Mouse (Mus musculus) neural tube, embryonic 10.5 days (tissue): Measurements from ENCODE around the gene Olfr469.
"Not testable (repeated sequence)": the region's sequence is repeated elsewhere in the genome, so short reads cannot be mapped to it uniquely, and the experiment has no call there.

Experiments
- DNase-seq: peaks from one replicate; pipeline ENCODE4 v3.0.0-alpha.2; 2017; ENCODE audit warnings: low spot score; ENCODE audit errors: extremely low spot score

The Olfr469 gene

GRCm38 (mm10) chr7:107825441-107825840 lies at the start of gene Olfr469:
Olfr469 (minus strand) TSS chr7:107825541.
- not testable (repeated sequence) for DNase-seq

GRCm38 (mm10) chr7:107847390-107847789 lies 22.0 kb upstream of the Olfr469 start, which contains the start of gene Olfr470:
Olfr470 (minus strand) TSS chr7:107847490.
- not testable (repeated sequence) for DNase-seq

- DNase-seq: no peak
These were observed 16.4 kb upstream of the Olfr469 start for GRCm38 (mm10) chr7:107841719-107842118.

- DNase-seq: not testable (repeated sequence)
These were observed 1.5 kb downstream of the Olfr469 start for GRCm38 (mm10) chr7:107823867-107824266.

GRCm38 (mm10) chr7:107819442-107819841 lies 5.9 kb downstream of the Olfr469 start:
- no peak for DNase-seq

- DNase-seq: no peak
These were observed 13.4 kb downstream of the Olfr469 start, which contains the start of gene Olfr467 for GRCm38 (mm10) chr7:107811963-107812362. Olfr467 (plus strand) TSS chr7:107812263.

- DNase-seq: no peak
These were observed 23.2 kb downstream of the Olfr469 start for GRCm38 (mm10) chr7:107802138-107802537.

GRCm38 (mm10) chr7:107801108-107801507 lies 24.2 kb downstream of the Olfr469 start, which contains the start of gene Ovch2:
Ovch2 (minus strand) TSS chr7:107801208.
- no peak for DNase-seq

GRCm38 (mm10) chr7:107796500-107796899 lies 28.8 kb downstream of the Olfr469 start:
- DNase-seq: no peak

GRCm38 (mm10) chr7:107787977-107788620 lies 37.2 kb downstream of the Olfr469 start:
- DNase-seq: no peak

- no peak for DNase-seq
These were observed 45.7 kb downstream of the Olfr469 start for GRCm38 (mm10) chr7:107779611-107780010.

GRCm38 (mm10) chr7:107778216-107778615 lies 47.1 kb downstream of the Olfr469 start:
- no peak for DNase-seq

- no peak for DNase-seq
These were observed 54.5 kb downstream of the Olfr469 start for GRCm38 (mm10) chr7:107770812-107771211.
